Mouse (Mus musculus) heart, adult 9 months (tissue): ENCODE measurements around the gene Olfr883.

Experiments
- DNase-seq, 2 experiments: peaks; one replicate each; pipeline ENCODE4 v3.0.0; 2022; ENCODE audit warnings: low spot score in 2 of 2

Olfr883 gene

DNA sequence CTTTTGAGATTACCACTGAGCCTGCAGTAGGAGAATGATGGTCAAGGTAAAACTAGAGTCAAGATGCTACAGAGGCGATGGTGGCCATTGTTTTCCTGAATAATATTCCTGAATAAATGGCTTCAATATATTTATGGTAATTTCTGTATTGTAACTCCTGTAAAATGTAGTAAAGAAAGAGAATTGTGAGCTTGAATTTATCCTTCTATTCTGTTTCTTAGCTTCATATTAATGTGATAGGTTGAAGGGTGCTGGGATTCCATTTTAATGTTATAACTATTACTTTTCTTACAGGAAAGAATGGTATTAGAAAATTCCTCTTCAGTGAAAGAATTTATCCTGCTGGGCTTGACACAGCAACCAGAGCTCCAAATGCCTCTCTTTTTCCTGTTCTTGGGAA lies at the start of gene Olfr883:
Gene Olfr883 (plus strand): TSS at position 301 of the 400 bp plus-strand sequence.
- DNase-seq: no peak

DNA sequence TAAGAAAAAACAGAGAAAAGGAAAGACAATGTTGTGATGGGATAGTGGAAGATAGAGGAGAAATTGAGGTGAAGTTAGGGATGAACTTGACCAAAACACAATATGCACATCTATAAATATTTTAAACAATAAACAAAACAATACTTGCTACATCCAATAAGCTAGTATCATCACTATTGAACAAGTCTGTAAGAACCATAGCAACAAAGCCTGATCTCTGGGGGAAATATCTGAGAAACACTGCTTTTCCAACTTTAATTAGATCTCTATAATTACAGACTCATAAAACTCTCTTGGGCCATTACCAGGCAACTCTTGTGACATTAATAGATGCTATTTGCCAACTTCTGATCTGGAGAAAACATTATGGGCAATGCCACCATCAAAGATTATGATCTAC lies 34.1 kb upstream of the Olfr883 start, which contains the start of gene Olfr881:
Gene Olfr881 (plus strand): TSS at position 301 of the 400 bp plus-strand sequence.
- DNase-seq: no peak

DNA sequence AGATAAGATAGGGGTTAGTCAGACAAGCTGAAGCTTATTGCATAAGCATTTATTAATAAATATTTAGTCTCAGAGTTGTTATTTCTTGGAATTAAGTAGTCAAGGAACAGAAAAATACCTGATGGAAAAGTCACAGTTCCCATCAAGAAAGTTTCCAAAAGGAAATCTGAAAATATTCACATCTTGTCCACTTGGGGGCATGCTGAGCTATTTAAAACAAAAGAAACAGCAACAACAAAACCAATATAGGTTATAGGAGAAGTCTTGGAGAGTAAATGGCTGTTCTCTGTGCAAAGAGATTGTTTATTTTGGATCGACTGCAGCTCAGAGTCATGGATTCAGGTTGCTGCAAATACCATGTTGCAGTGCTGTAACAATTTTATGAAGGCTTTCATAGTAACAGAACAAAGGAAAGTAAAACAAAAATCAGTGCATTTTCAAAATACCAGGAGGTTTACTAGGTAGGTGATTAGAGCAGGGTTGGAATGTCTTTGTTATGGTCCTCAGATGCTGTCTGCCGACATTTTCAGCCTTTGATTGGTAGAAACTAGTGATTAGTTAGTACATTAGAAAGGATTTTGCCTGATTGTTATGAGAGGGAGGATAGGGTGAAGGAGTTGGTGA lies 26.9 kb upstream of the Olfr883 start:
- no peak for DNase-seq

DNA sequence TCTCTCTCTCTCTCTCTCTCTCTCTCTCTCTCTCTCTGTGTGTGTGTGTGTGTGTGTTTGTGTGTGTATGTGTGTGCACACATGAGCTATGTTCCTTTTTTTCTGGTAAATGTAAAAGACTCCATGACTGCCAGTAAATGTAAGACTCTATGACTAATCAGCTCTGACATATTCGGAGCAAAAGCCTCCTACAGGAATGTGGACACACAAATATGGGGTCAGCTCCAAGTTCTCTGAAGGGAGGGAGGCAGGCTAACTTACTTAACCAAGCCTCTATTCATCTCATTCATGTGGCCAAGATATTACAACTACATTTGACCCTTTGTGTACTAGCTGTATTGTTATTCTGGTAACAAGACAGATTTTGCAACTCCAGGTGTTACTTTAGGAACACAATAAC lies 25.6 kb upstream of the Olfr883 start:
- DNase-seq: no peak

DNA sequence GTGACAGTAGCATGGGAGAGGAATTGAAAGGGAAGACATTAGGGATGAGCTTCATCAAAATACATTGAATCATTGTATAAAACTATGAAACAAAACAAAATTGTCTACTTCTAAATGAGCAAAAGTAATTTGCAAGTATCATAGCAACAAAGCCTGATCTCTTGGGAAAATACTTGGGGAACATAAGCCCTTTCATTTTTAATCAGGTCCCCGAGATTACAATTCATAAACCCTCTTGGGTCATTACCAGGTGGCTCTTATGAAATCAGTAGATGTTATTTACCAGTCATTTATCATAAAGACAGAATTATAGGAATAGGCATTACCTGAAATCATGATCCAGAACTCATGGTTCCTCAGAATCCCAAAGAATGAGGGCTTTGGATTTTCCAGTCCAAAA lies 20.6 kb downstream of the Olfr883 start, which contains the start of gene Olfr884:
Gene Olfr884 (plus strand): TSS at position 301 of the 400 bp plus-strand sequence.
- no peak for DNase-seq

DNA sequence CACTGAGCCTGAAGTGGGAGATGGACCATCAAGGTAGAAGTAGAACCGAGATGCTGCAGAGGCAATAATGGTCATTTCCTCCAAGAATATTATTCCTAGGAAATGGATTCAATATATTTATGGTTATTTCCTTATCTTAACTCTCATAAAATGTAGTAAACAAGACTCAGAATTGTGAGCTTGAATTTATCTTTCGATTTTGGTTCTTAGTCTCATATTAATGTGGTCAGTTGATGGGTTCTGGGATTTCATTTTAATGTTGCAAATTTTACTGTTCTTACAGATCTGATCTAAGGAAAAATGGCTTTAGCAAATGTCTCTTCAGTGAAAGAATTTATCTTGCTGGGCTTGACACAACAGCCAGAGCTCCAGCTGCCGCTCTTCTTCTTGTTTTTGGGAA lies 35.4 kb downstream of the Olfr883 start, which contains the start of gene Olfr885:
Gene Olfr885 (plus strand): TSS at position 301 of the 400 bp plus-strand sequence.
- no peak for DNase-seq
